ENCODE assay signal across 6 mouse cellular contexts in genomic region chr4:105845998-105846989, GRCm38 (mm10). TPM values are rescaled to one million over a fixed set of nuclear protein-coding genes. Genes with fewer than 3 reads are reported as not detected.
"Had no signal": no experiment of that assay in that cellular context is flagged by ENCODE, and none has a peak within 500 bp of the region (broad histone marks: within the 10 kb centered on the region; RNA-seq: fewer than 3 reads in every experiment).

No protein-coding gene starts in this region.

RNA-seq across cellular contexts. Expression of gene Gm12728, which starts 56.6 kb away (rescaled TPM):
- polyA plus RNA-seq: kidney, embryonic 14.5 days; limb, embryonic 10.5 days; liver, embryonic 14.5 days; midbrain, embryonic 15.5 days; neural tube, embryonic 13.5 days; spleen, adult 2 months had no signal
